Mouse (Mus musculus) thymus, postnatal 10 days (tissue): ENCODE data around the gene Phospho1.
A peak's percentile ranks its signal among the peaks of the same experiment; 100 is the strongest.

Source experiments
- DNase-seq, 2 experiments: peaks; one replicate each; pipeline ENCODE4 v3.0.0; 2021; ENCODE audit warnings: low spot score in 2 of 2

Phospho1 gene

GRCm38 (mm10) chr11:95834143-95834667 lies 9.9 kb downstream of the Phospho1 start:
- peak; percentile 94 to 97 for DNase-seq

- peak; percentile 75 to 76 for DNase-seq
These were observed 10.7 kb downstream of the Phospho1 start for GRCm38 (mm10) chr11:95834742-95835710.

GRCm38 (mm10) chr11:95835832-95836231 lies 11.5 kb downstream of the Phospho1 start:
- no peak for DNase-seq

GRCm38 (mm10) chr11:95836433-95836832 lies 12.1 kb downstream of the Phospho1 start:
- no peak for DNase-seq

GRCm38 (mm10) chr11:95837059-95837458 lies 12.8 kb downstream of the Phospho1 start, which contains the start of gene Gngt2:
Gene Gngt2 (plus strand): TSS chr11:95837216.
- no peak for DNase-seq

- no peak for DNase-seq
These were observed 14.3 kb downstream of the Phospho1 start for GRCm38 (mm10) chr11:95838598-95838997.

- DNase-seq: no peak
These were observed 14.9 kb downstream of the Phospho1 start for GRCm38 (mm10) chr11:95838999-95839868.

GRCm38 (mm10) chr11:95840694-95841497 lies 16.6 kb downstream of the Phospho1 start:
- DNase-seq: no peak

GRCm38 (mm10) chr11:95841498-95841830 lies 17.2 kb downstream of the Phospho1 start:
- no peak for DNase-seq

- DNase-seq: peak; percentile 88 to 89
These were observed 17.9 kb downstream of the Phospho1 start, which contains the start of gene Abi3 for GRCm38 (mm10) chr11:95842074-95842681. Gene Abi3 (minus strand): TSS chr11:95842476.

- DNase-seq: no peak
These were observed 18.7 kb downstream of the Phospho1 start for GRCm38 (mm10) chr11:95842953-95843352.

- no peak for DNase-seq
These were observed 19.2 kb downstream of the Phospho1 start for GRCm38 (mm10) chr11:95843421-95843950.

- DNase-seq: no peak
These were observed 20.6 kb downstream of the Phospho1 start for GRCm38 (mm10) chr11:95844935-95845334.

GRCm38 (mm10) chr11:95850898-95851297 lies 26.6 kb downstream of the Phospho1 start:
- DNase-seq: no peak

GRCm38 (mm10) chr11:95853684-95854083 lies 29.4 kb downstream of the Phospho1 start:
- DNase-seq: peak in 1 of 2 experiments; percentile 76

- no peak for DNase-seq
These were observed 33.0 kb downstream of the Phospho1 start for GRCm38 (mm10) chr11:95857306-95857705.

- DNase-seq: no peak
These were observed 33.6 kb downstream of the Phospho1 start for GRCm38 (mm10) chr11:95857716-95858527.

GRCm38 (mm10) chr11:95858528-95859467 lies 34.5 kb downstream of the Phospho1 start:
- DNase-seq: peak; percentile 97 to 98
